Mouse (Mus musculus) liver, postnatal 0 days (tissue): ENCODE results near the gene Foxp2.

Experiments
- CTCF ChIP-seq: sonication (generic); IDR thresholded peaks from 2 replicates; pipeline ENCODE4 v1.5.1; 2016; ENCODE audit warnings: antibody characterized with exemption, low read depth
- EP300 ChIP-seq: IDR thresholded peaks from 2 replicates; pipeline ENCODE4 v1.6.1; 2016; ENCODE audit warnings: antibody characterized with exemption, low read depth, mild to moderate bottlenecking

- TF ChIP-seq CTCF: no peak
- TF ChIP-seq EP300: no peak
Observed at GRCm38 (mm10) chr6:15008113-15008512, 107.0 kb downstream of the Foxp2 start.
